Mouse (Mus musculus): ENCODE results near the gene Olfr1434. TPM values are rescaled to one million over a fixed set of nuclear protein-coding genes. Genes with fewer than 3 reads are reported as not detected.
"Not testable (repeated sequence)": the region's sequence is repeated elsewhere in the genome, so short reads cannot be mapped to it uniquely, and the experiment has no call there.

Olfr1434 gene
- polyA plus RNA-seq (2014; fragmentation: Nextera tagmentation; extraction: Ambion mirVana) = not detected in 2 replicates

- no peak within 1 kb of the TSS for H3K4me3 ChIP-seq (ENCODE audit: low read depth, low read length)
- no peaks in the 10 kb centered on the region for H3K4me1 ChIP-seq (ENCODE audit: control insufficient read depth, insufficient read depth, low read length)
- H3K9me3 ChIP-seq (ENCODE audit: control insufficient read depth, low read length) = no peaks in the 10 kb centered on the region
- 72% methylated on average over 2 of the region's 2 CpGs for WGBS
- no peak for ATAC-seq (ENCODE audit: low FRiP score)
- H3K4me2 ChIP-seq = no peak within 1 kb of the TSS
- no peak within 1 kb of the TSS for H3K27ac ChIP-seq (ENCODE audit: low read depth, low read length)
- H3K27me3 ChIP-seq (ENCODE audit: control insufficient read depth, insufficient read depth, low read length) = no peaks in the 10 kb centered on the region
- no peak within 1 kb of the TSS for H3K9ac ChIP-seq (ENCODE audit: low read length)
- H3K36me3 ChIP-seq (ENCODE audit: control insufficient read depth, insufficient read depth, low read length) = no peaks in the 10 kb centered on the region
- no peak for DNase-seq (ENCODE audit: low spot score, missing footprints)
Measured at GRCm38 (mm10) chr19:12279554-12279953, at the start of gene Olfr1434. Gene Olfr1434 (plus strand): TSS chr19:12279854.

GRCm38 (mm10) chr19:12232496-12232895, 47.2 kb upstream of the Olfr1434 start, which contains the start of gene Olfr1432:
Gene Olfr1432 (minus strand): TSS chr19:12232596.
- not testable (repeated sequence) for ATAC-seq (ENCODE audit: low FRiP score); H3K9me3 ChIP-seq (ENCODE audit: control insufficient read depth, low read length); H3K36me3 ChIP-seq (ENCODE audit: control insufficient read depth, insufficient read depth, low read length)

DNA sequence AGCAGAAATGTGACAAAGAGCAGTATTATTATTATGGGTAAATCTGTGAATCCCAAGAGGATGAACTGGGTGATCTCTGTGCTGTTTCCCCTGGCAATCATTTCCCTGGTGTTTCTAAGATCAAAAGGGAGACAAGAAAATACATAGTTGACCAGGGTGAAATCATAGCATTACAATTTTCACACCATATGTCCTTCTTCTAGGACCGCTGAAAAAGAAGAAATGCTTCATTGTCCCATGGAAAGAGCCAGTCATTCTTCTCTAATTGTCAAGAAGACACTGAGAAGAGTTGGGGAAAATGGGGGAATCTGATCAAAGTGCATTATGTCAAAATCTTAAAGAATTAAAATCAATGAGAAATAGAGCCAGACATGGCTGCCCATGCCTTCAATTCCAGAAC, 38.1 kb upstream of the Olfr1434 start, which contains the start of gene Olfr262:
TSS of gene Olfr262 (minus strand) at position 101 of the 400 bp plus-strand sequence.
- WGBS = 89% methylated on average over 1 of the region's 1 CpGs
- no peak within 1 kb of the TSS for H3K4me2 ChIP-seq
- no peak for DNase-seq (ENCODE audit: low spot score, missing footprints)
- H3K9ac ChIP-seq (ENCODE audit: low read length) = no peak within 1 kb of the TSS
- H3K4me1 ChIP-seq (ENCODE audit: control insufficient read depth, insufficient read depth, low read length) = no peaks in the 10 kb centered on the region
- H3K36me3 ChIP-seq (ENCODE audit: control insufficient read depth, insufficient read depth, low read length) = no peaks in the 10 kb centered on the region
- H3K4me3 ChIP-seq (ENCODE audit: low read depth, low read length) = no peak within 1 kb of the TSS
- no peaks in the 10 kb centered on the region for H3K9me3 ChIP-seq (ENCODE audit: control insufficient read depth, low read length)
- no peak within 1 kb of the TSS for H3K27ac ChIP-seq (ENCODE audit: low read depth, low read length)
- no peak for ATAC-seq (ENCODE audit: low FRiP score)
- H3K27me3 ChIP-seq (ENCODE audit: control insufficient read depth, insufficient read depth, low read length) = no peaks in the 10 kb centered on the region

More at GRCm38 (mm10) chr19:12232496-12232895, 47.2 kb upstream of the Olfr1434 start, which contains the start of gene Olfr1432:
- not testable (repeated sequence) for H3K4me1 ChIP-seq (ENCODE audit: control insufficient read depth, insufficient read depth, low read length); H3K27me3 ChIP-seq (ENCODE audit: control insufficient read depth, insufficient read depth, low read length); H3K4me3 ChIP-seq (ENCODE audit: low read depth, low read length); DNase-seq (ENCODE audit: low spot score, missing footprints); H3K27ac ChIP-seq (ENCODE audit: low read depth, low read length); H3K4me2 ChIP-seq; H3K9ac ChIP-seq (ENCODE audit: low read length)

GRCm38 (mm10) chr19:12260732-12261131, 18.9 kb upstream of the Olfr1434 start, which contains the start of gene Olfr235:
Gene Olfr235 (plus strand): TSS chr19:12261032.
- Histone ChIP-seq H3K27ac (ENCODE audit: low read depth, low read length) (no peak within 1 kb of the TSS), H3K9me3 (ENCODE audit: control insufficient read depth, low read length) (no peaks in the 10 kb centered on the region), H3K4me2 (no peak within 1 kb of the TSS), H3K36me3 (ENCODE audit: control insufficient read depth, insufficient read depth, low read length) (no peaks in the 10 kb centered on the region), H3K4me1 (ENCODE audit: control insufficient read depth, insufficient read depth, low read length) (no peaks in the 10 kb centered on the region), H3K27me3 (ENCODE audit: control insufficient read depth, insufficient read depth, low read length) (no peaks in the 10 kb centered on the region), H3K4me3 (ENCODE audit: low read depth, low read length) (no peak within 1 kb of the TSS), H3K9ac (ENCODE audit: low read length) (no peak within 1 kb of the TSS)
- ATAC-seq (ENCODE audit: low FRiP score) = no peak
- no peak for DNase-seq (ENCODE audit: low spot score, missing footprints)
- WGBS = 64% methylated on average over 1 of the region's 1 CpGs

DNA sequence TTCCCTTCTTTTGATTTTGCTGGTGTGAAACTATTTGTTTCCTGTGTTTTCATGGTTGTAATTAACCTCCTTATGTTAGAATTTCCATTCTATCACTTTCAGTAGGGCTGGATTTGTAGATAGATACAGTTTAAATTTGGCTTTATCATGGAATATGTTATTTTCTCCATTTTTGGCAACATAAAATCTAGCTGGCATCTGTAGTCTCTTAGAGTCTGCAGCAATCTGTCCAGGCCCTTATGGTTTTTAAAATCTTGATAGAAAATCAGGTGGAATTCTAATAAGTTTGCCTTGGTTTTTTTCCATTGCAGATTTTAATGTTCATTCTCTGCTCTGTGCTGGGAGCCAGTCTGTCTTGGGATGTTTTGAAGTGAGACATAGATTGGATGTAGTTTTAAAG, 13.3 kb downstream of the Olfr1434 start:
- H3K27ac ChIP-seq (ENCODE audit: low read depth, low read length) = no peak overlapping the region
- H3K9me3 ChIP-seq (ENCODE audit: control insufficient read depth, low read length) = no peaks in the 10 kb centered on the region
- DNase-seq (ENCODE audit: low spot score, missing footprints) = no peak
- no peaks in the 10 kb centered on the region for H3K27me3 ChIP-seq (ENCODE audit: control insufficient read depth, insufficient read depth, low read length)
- no peak for ATAC-seq (ENCODE audit: low FRiP score)
- H3K4me3 ChIP-seq (ENCODE audit: low read depth, low read length) = no peak overlapping the region
- H3K9ac ChIP-seq (ENCODE audit: low read length) = no peak overlapping the region
- no peak overlapping the region for H3K4me2 ChIP-seq
- H3K36me3 ChIP-seq (ENCODE audit: control insufficient read depth, insufficient read depth, low read length) = no peaks in the 10 kb centered on the region
- H3K4me1 ChIP-seq (ENCODE audit: control insufficient read depth, insufficient read depth, low read length) = no peaks in the 10 kb centered on the region

DNA sequence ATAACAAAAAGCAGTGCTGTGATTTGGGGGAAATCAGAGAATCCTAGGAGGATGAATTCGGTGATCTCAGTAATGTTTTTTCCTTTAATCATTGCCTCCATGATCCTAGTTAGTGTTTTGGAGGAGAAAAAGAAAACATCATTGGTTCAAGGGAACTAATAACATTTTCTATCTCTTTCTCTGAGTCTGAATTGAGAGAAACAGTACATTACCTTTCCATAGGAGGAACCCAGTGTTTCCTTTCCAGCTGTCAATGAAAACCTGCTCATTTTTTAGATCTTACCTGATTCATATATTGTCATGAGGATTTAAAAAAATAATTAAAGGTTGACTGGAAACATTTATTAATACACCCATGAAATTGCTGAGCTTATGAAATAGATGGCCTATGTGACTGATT, 19.4 kb downstream of the Olfr1434 start, which contains the start of gene Olfr1436:
TSS of gene Olfr1436 (minus strand) at position 101 of the 400 bp plus-strand sequence.
- not testable (repeated sequence) for ATAC-seq (ENCODE audit: low FRiP score); H3K36me3 ChIP-seq (ENCODE audit: control insufficient read depth, insufficient read depth, low read length); H3K27me3 ChIP-seq (ENCODE audit: control insufficient read depth, insufficient read depth, low read length); H3K9ac ChIP-seq (ENCODE audit: low read length); H3K4me3 ChIP-seq (ENCODE audit: low read depth, low read length); H3K4me2 ChIP-seq; DNase-seq (ENCODE audit: low spot score, missing footprints); H3K27ac ChIP-seq (ENCODE audit: low read depth, low read length); H3K4me1 ChIP-seq (ENCODE audit: control insufficient read depth, insufficient read depth, low read length); H3K9me3 ChIP-seq (ENCODE audit: control insufficient read depth, low read length)
- WGBS = 79% methylated on average over 1 of the region's 1 CpGs

GRCm38 (mm10) chr19:12325001-12325400, 45.3 kb downstream of the Olfr1434 start, which contains the start of gene Olfr1437:
Gene Olfr1437 (minus strand): TSS chr19:12325101.
- no peak within 1 kb of the TSS for H3K9ac ChIP-seq (ENCODE audit: low read length)
- DNase-seq (ENCODE audit: low spot score, missing footprints) = no peak
- WGBS = 86% methylated on average over 2 of the region's 2 CpGs
- H3K27ac ChIP-seq (ENCODE audit: low read depth, low read length) = no peak within 1 kb of the TSS
- H3K27me3 ChIP-seq (ENCODE audit: control insufficient read depth, insufficient read depth, low read length) = no peaks in the 10 kb centered on the region
- H3K9me3 ChIP-seq (ENCODE audit: control insufficient read depth, low read length) = no peaks in the 10 kb centered on the region
- ATAC-seq (ENCODE audit: low FRiP score) = no peak
- no peaks in the 10 kb centered on the region for H3K4me1 ChIP-seq (ENCODE audit: control insufficient read depth, insufficient read depth, low read length)
- H3K4me3 ChIP-seq (ENCODE audit: low read depth, low read length) = no peak within 1 kb of the TSS
- H3K36me3 ChIP-seq (ENCODE audit: control insufficient read depth, insufficient read depth, low read length) = no peaks in the 10 kb centered on the region
- H3K4me2 ChIP-seq = no peak within 1 kb of the TSS

Other genes starting within 250 kb of the Olfr1434 start
- gene Olfr1423, start 238.5 kb upstream of the Olfr1434 start, polyA plus RNA-seq (2014; fragmentation: Nextera tagmentation; extraction: Ambion mirVana) = 0.03 TPM in 1 of 2 replicates, not detected in the other
- gene Olfr1424, start 217.2 kb upstream of the Olfr1434 start, polyA plus RNA-seq (2014; fragmentation: Nextera tagmentation; extraction: Ambion mirVana) = not detected in 2 replicates
- gene Olfr1425, start 202.1 kb upstream of the Olfr1434 start, polyA plus RNA-seq (2014; fragmentation: Nextera tagmentation; extraction: Ambion mirVana) = not detected in 2 replicates
- gene Olfr1426, start 187.8 kb upstream of the Olfr1434 start, polyA plus RNA-seq (2014; fragmentation: Nextera tagmentation; extraction: Ambion mirVana) = not detected in 2 replicates
- not detected in 2 replicates for gene Olfr1427, start 176.5 kb upstream of the Olfr1434 start, polyA plus RNA-seq (2014; fragmentation: Nextera tagmentation; extraction: Ambion mirVana)
- not detected in 2 replicates for gene Olfr1428, start 164.0 kb upstream of the Olfr1434 start, polyA plus RNA-seq (2014; fragmentation: Nextera tagmentation; extraction: Ambion mirVana)
- gene Olfr76, start 156.7 kb upstream of the Olfr1434 start, polyA plus RNA-seq (2014; fragmentation: Nextera tagmentation; extraction: Ambion mirVana) = not detected in 2 replicates
- gene Olfr1555-ps1, start 109.7 kb upstream of the Olfr1434 start, polyA plus RNA-seq (2014; fragmentation: Nextera tagmentation; extraction: Ambion mirVana) = not detected in 2 replicates
- gene Olfr1431, start 79.2 kb upstream of the Olfr1434 start, polyA plus RNA-seq (2014; fragmentation: Nextera tagmentation; extraction: Ambion mirVana) = not detected in 2 replicates
- gene Olfr1432, start 47.3 kb upstream of the Olfr1434 start, polyA plus RNA-seq (2014; fragmentation: Nextera tagmentation; extraction: Ambion mirVana) = not detected in 2 replicates
- not detected in 2 replicates for gene Olfr262, start 38.2 kb upstream of the Olfr1434 start, polyA plus RNA-seq (2014; fragmentation: Nextera tagmentation; extraction: Ambion mirVana)
- gene Olfr235, start 18.8 kb upstream of the Olfr1434 start, polyA plus RNA-seq (2014; fragmentation: Nextera tagmentation; extraction: Ambion mirVana) = not detected in 2 replicates
- not detected in 2 replicates for gene Olfr1436, start 19.3 kb downstream of the Olfr1434 start, polyA plus RNA-seq (2014; fragmentation: Nextera tagmentation; extraction: Ambion mirVana)
- gene Olfr1437, start 45.2 kb downstream of the Olfr1434 start, polyA plus RNA-seq (2014; fragmentation: Nextera tagmentation; extraction: Ambion mirVana) = not detected in 2 replicates
- not detected in 2 replicates for gene Olfr1438-ps1, start 56.1 kb downstream of the Olfr1434 start, polyA plus RNA-seq (2014; fragmentation: Nextera tagmentation; extraction: Ambion mirVana)
- gene Olfr1440, start 107.4 kb downstream of the Olfr1434 start, polyA plus RNA-seq (2014; fragmentation: Nextera tagmentation; extraction: Ambion mirVana) = not detected in 2 replicates
- not detected in 2 replicates for gene Olfr1441, start 137.6 kb downstream of the Olfr1434 start, polyA plus RNA-seq (2014; fragmentation: Nextera tagmentation; extraction: Ambion mirVana)
- gene Pfpl, start 148.1 kb downstream of the Olfr1434 start, polyA plus RNA-seq (2014; fragmentation: Nextera tagmentation; extraction: Ambion mirVana) = not detected in 2 replicates
- 0.90 and 1.1 TPM in 2 replicates for gene Mpeg1, start 180.9 kb downstream of the Olfr1434 start, polyA plus RNA-seq (2014; fragmentation: Nextera tagmentation; extraction: Ambion mirVana)
- 62.0 and 64.3 TPM in 2 replicates for gene Dtx4, start 221.6 kb downstream of the Olfr1434 start, polyA plus RNA-seq (2014; fragmentation: Nextera tagmentation; extraction: Ambion mirVana)